Mouse (Mus musculus) adrenal gland, adult 8-10 months (tissue): ENCODE data around the gene Asb2. TPM values are rescaled to one million over a fixed set of nuclear protein-coding genes. Genes with fewer than 3 reads are reported as not detected.

Source experiments
- DNase-seq: peaks from one replicate; pipeline ENCODE4 v3.0.0; 2022
- total RNA-seq, 4 experiments: library from RNA; stranded (reverse); gene quantifications; 2 replicates each; pipeline ENCODE4 v1.2.4; 2022

Asb2 gene
- total RNA-seq: 1 to 10 TPM in 1 of 4 experiments, under 1 TPM in 3; 0.74 to 1.5 (median 0.83) TPM

GRCm38 (mm10) chr12:103355746-103356414 is at the start of gene Asb2:
TSS of gene Asb2 (minus strand) at chr12:103356001.
- no peak for DNase-seq

- no peak for DNase-seq
Observed at GRCm38 (mm10) chr12:103404131-103404530, 48.3 kb upstream of the Asb2 start.

GRCm38 (mm10) chr12:103396751-103397150 is 41.0 kb upstream of the Asb2 start:
- DNase-seq: no peak

- DNase-seq: no peak
Observed at GRCm38 (mm10) chr12:103395486-103396275, 39.9 kb upstream of the Asb2 start.

- DNase-seq: no peak
Observed at GRCm38 (mm10) chr12:103393528-103393927, 37.7 kb upstream of the Asb2 start.

- DNase-seq: no peak
Observed at GRCm38 (mm10) chr12:103391098-103391497, 35.3 kb upstream of the Asb2 start.

- DNase-seq: no peak
Observed at GRCm38 (mm10) chr12:103389982-103390381, 34.2 kb upstream of the Asb2 start.

- no peak for DNase-seq
Observed at GRCm38 (mm10) chr12:103389348-103389727, 33.5 kb upstream of the Asb2 start.

- DNase-seq: peak; percentile 96
Observed at GRCm38 (mm10) chr12:103388505-103389347, 32.9 kb upstream of the Asb2 start, which contains the start of gene Otub2. TSS of gene Otub2 (plus strand) at chr12:103388682.

GRCm38 (mm10) chr12:103380226-103380625 is 24.4 kb upstream of the Asb2 start:
- no peak for DNase-seq

GRCm38 (mm10) chr12:103376774-103377173 is 21.0 kb upstream of the Asb2 start:
- no peak for DNase-seq

GRCm38 (mm10) chr12:103376124-103376523 is 20.3 kb upstream of the Asb2 start:
- DNase-seq: no peak

GRCm38 (mm10) chr12:103373530-103374236 is 17.9 kb upstream of the Asb2 start:
- DNase-seq: no peak

- no peak for DNase-seq
Observed at GRCm38 (mm10) chr12:103371711-103372110, 15.9 kb upstream of the Asb2 start.

GRCm38 (mm10) chr12:103370861-103371260 is 15.1 kb upstream of the Asb2 start:
- no peak for DNase-seq

GRCm38 (mm10) chr12:103368777-103369176 is 13.0 kb upstream of the Asb2 start:
- DNase-seq: no peak

- no peak for DNase-seq
Observed at GRCm38 (mm10) chr12:103368326-103368669, 12.5 kb upstream of the Asb2 start.

- no peak for DNase-seq
Observed at GRCm38 (mm10) chr12:103367620-103368325, 12.0 kb upstream of the Asb2 start.

- DNase-seq: no peak
Observed at GRCm38 (mm10) chr12:103367171-103367570, 11.4 kb upstream of the Asb2 start.

GRCm38 (mm10) chr12:103362336-103362735 is 6.5 kb upstream of the Asb2 start:
- DNase-seq: no peak

- no peak for DNase-seq
Observed at GRCm38 (mm10) chr12:103361539-103362307, 5.9 kb upstream of the Asb2 start.
